Mouse (Mus musculus) lung, adult 2 months (tissue): ENCODE results near the gene Syngr4.
A peak's percentile ranks its signal among the peaks of the same experiment; 100 is the strongest.

Source experiments
- CTCF ChIP-seq: fragments of 200-500 bp; IDR thresholded peaks from 2 replicates; pipeline ENCODE4 v1.5.1; 2011; ENCODE audit warnings: mild to moderate bottlenecking, low read length, control low read depth; ENCODE audit not compliant: insufficient read depth
- POLR2A ChIP-seq: fragments of 200-500 bp; IDR thresholded peaks from 2 replicates; pipeline ENCODE4 v1.6.1; 2011; ENCODE audit warnings: low read depth, mild to moderate bottlenecking, control low read depth, low read length, borderline replicate concordance; ENCODE audit errors: extremely low read depth

DNA sequence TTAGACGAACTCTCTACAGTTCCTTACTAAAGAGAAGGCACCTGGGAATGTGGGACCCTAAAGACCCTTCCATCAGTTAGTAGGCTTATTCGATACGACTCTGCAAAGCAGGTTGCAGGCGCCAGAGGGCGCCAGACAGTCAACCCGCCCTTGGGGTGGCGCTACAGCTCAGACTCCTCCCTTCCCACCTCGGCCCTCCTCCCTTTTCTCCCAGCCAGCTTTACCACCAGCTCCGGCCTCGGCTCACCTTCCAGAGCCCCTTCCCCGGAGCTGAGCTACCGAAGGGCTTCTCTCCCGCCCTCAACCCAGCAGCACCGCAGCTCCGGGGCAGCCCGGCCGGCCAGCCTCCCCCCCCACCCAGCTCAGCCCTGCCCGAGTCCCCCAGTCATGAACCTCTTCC, 23.9 kb downstream of the Syngr4 start, which contains the start of gene Kdelr1:
- TF ChIP-seq POLR2A: peak; percentile 78; the same call in 1 of the 2 replicates
- TF ChIP-seq CTCF: peak; percentile 94
